Mouse (Mus musculus): ENCODE measurements around the gene Utp20.

Utp20 gene

GRCm38 (mm10) chr10:88716986-88717755 lies 109.4 kb downstream of the Utp20 start:
- DNase-seq (ENCODE audit: low spot score), result no peak

GRCm38 (mm10) chr10:88715621-88716020 lies 111.0 kb downstream of the Utp20 start:
- DNase-seq (ENCODE audit: low spot score), result no peak

- no peak for DNase-seq (ENCODE audit: low spot score)
These were observed 111.9 kb downstream of the Utp20 start for GRCm38 (mm10) chr10:88714744-88715143.

- no peak for DNase-seq (ENCODE audit: low spot score)
These were observed 114.2 kb downstream of the Utp20 start for GRCm38 (mm10) chr10:88712359-88712758.

- no peak for DNase-seq (ENCODE audit: low spot score)
These were observed 117.7 kb downstream of the Utp20 start for GRCm38 (mm10) chr10:88708671-88709523.

- DNase-seq (ENCODE audit: low spot score), result no peak
These were observed 125.7 kb downstream of the Utp20 start for GRCm38 (mm10) chr10:88700938-88701337.
